Mouse (Mus musculus): ENCODE results near the gene Ackr2. TPM values are rescaled to one million over a fixed set of nuclear protein-coding genes. Genes with fewer than 3 reads are reported as not detected.

The Ackr2 gene
- total RNA-seq, 2 experiments from 2014 or later = 3.2 to 3.9 TPM

- DNase-seq = no peak
- intact Hi-C loops (cut with DNase I) = no loop called here
Observed at GRCm38 (mm10) chr9:121952596-121952995, 54.4 kb downstream of the Ackr2 start.

- DNase-seq = peak; percentile 44 to 52
- intact Hi-C loops (cut with DNase I) = no loop called here
Observed at GRCm38 (mm10) chr9:121959966-121960635, 61.9 kb downstream of the Ackr2 start.

Other genes with a start within 250 kb of the Ackr2 start
- gene Sec22c, start 192.9 kb upstream of the Ackr2 start, total RNA-seq (2021) = 1 to 10 TPM; 3.3 to 5.7 TPM
- gene Ss18l2, start 188.0 kb upstream of the Ackr2 start, total RNA-seq (2021) = 100 to 1,000 TPM; 133 to 136 TPM
- gene Nktr, start 179.2 kb upstream of the Ackr2 start, total RNA-seq (2021) = 10 to 100 TPM; 46.9 to 47.7 TPM
- gene Zfp651, start 139.0 kb upstream of the Ackr2 start, total RNA-seq (2021) = 10 to 100 TPM; 89.0 to 98.3 TPM
- 10 to 100 TPM; 10.4 to 10.7 TPM for gene Klhl40, start 120.7 kb upstream of the Ackr2 start, total RNA-seq (2021)
- 100 to 1,000 TPM; 111 to 112 TPM for gene Hhatl, start 105.8 kb upstream of the Ackr2 start, total RNA-seq (2021)
- gene Ccdc13, start 58.9 kb upstream of the Ackr2 start, total RNA-seq (2021) = not detected
- gene Higd1a, start 40.0 kb upstream of the Ackr2 start, total RNA-seq (2021) = 100 to 1,000 TPM; 181 to 183 TPM
- not detected for gene Cyp8b1, start 17.9 kb downstream of the Ackr2 start, total RNA-seq (2021)
- gene Fam198a, start 52.6 kb downstream of the Ackr2 start, total RNA-seq (2021) = 1 to 10 TPM; 2.2 to 2.6 TPM
- gene Pomgnt2, start 98.8 kb downstream of the Ackr2 start, total RNA-seq (2021) = 1 to 10 TPM; 7.1 to 7.6 TPM
- 100 to 1,000 TPM; 133 to 167 TPM for gene Snrk, start 218.9 kb downstream of the Ackr2 start, total RNA-seq (2021)